Mouse (Mus musculus): ENCODE results near the gene Bcr.

- TF ChIP-seq POLR2A (IDR thresholded peaks at IDR 0.05; ENCODE audit: low read depth, low read length) (no peak), CTCF (IDR thresholded peaks at IDR 0.05; ENCODE audit: borderline replicate concordance, insufficient read depth, low read length) (no peak)
These were observed 31.6 kb upstream of the Bcr start for GRCm38 (mm10) chr10:75028743-75029142.
